Mouse (Mus musculus): ENCODE data around the gene Cyp1a2.

- TF ChIP-seq EP300 (IDR thresholded peaks at IDR 0.05; ENCODE audit: low read depth) (peak; percentile 17; the same call in 1 of the 2 replicates), CTCF (IDR thresholded peaks at IDR 0.05; ENCODE audit: low read depth) (no peak)
Observed at GRCm38 (mm10) chr9:57724701-57725100, 41.2 kb upstream of the Cyp1a2 start.
